Mouse (Mus musculus) adipocyte (in vitro differentiated cells): Measurements from ENCODE around the gene Itga7.
A peak's percentile ranks its signal among the peaks of the same experiment; 100 is the strongest.

Experiments used
- DNase-seq: peaks from one replicate; pipeline ENCODE4 v3.0.0-alpha.2; 2016; ENCODE audit warnings: low spot score

Gene Itga7

DNA sequence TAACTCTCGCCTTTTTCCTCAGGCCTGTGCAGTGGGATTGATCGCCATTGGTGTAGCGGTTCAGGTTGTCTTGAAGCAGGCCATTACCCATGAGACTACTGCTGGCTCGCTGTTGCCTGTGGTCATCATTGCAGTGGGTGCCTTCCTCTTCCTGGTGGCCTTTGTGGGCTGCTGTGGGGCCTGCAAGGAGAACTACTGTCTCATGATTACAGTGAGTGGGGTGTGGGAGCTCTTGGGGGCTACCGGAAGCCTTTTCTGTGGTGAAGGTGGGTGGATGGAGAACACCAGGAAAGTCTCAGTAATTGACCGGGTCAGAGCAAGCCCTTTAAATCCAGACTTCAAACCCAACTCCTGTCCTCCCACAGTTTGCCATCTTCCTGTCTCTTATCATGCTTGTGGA lies 22.2 kb upstream of the Itga7 start:
- no peak for DNase-seq

DNA sequence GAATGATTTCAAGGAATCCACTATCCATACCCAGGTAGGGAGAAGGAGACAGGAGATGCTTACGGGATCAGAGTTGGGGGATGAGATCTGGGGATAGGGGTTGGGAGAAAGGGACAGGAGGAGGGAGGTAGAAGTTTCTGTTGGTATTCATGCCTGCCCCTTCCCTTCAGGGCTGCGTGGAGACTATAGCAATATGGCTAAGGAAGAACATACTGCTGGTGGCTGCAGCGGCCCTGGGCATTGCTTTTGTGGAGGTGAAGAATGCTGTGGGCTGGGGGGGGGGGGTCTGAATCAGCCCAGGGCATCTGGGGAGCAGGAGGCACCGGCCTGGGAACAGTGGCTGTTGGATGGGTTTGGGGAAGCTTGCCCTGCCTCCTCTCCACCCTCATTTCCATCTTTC lies 21.4 kb upstream of the Itga7 start:
- DNase-seq = no peak

DNA sequence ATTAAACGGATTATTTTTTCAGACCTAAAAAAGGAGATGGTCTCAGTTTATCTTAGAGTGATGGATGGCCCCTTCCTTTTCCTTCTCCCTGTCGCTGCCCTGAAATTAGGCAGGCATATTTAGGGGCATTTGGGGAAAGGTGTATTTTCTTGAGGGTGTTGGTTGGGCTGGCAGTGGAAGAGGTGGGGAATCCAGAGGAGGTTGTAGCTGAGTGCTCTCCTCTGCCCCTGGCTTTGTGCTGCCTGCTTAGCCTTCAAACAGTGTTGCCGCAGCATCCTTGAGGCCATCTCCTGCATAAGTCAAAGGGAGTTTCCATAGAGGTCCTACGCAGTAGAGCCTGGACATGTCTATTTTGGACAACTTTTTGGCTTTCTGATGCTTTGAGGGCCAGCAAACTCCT lies 20.8 kb upstream of the Itga7 start:
- DNase-seq = no peak

DNA sequence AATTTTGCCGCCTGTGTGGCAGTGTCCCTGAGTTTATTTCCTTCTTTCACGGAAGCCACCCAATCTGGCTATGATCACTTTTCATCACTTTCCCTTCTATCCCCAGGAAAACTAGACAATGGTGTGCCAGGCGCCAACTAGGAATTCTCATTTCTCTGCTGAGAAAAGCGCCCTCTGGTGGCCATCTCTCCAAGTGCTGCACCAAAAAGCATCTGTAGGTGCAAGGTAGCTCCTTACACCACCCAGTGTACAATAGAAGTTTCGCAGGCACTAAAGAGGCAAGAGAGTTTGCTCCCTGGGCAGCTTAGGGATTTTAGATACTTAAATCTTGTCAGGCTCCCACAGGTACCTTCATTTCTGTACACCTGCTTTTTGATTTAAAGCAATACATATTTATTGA lies 20.4 kb upstream of the Itga7 start:
- peak; percentile 93 for DNase-seq

- DNase-seq = no peak
Observed at GRCm38 (mm10) chr10:128913696-128914095, 19.9 kb upstream of the Itga7 start.

DNA sequence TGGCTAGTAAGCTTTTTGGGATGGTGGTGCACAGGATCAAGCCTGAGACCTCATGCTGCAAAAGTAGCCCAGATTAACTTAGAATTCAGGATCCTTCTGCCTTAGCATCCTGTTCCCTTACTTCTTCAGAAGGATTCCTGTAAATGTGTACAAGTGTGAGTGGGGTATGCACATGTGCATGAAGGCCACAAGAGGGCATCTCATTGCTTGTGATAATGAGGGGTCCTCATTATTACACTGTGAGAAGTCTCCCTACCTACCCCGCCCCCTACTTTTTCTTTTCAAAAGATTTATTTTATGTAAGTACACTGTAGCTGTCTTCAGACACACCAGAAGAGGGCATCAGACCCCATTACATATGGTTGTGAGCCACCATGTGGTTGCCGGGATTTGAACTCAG lies 18.1 kb upstream of the Itga7 start:
- DNase-seq = no peak

DNA sequence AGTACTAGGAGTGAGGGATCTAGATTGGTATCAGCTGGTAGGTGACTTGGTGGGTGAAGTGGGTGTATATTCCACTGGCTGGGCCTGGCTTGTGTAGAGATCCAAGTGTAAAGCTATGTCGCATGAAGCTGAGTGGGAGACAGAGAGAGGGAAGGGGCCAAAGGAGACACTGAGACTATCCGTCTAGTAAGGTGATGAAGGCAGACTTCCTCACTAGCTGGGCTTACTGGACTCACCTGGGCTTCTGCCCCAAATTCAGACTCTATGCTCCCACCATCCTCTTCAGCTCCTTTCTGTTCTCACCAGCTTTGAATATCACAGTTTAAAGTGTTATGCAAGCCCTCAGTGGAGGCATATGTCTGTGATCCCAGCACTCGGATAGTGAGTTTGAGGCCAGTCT lies 17.0 kb upstream of the Itga7 start:
- DNase-seq = no peak

- no peak for DNase-seq
Observed at GRCm38 (mm10) chr10:128917400-128917799, 16.2 kb upstream of the Itga7 start.

DNA sequence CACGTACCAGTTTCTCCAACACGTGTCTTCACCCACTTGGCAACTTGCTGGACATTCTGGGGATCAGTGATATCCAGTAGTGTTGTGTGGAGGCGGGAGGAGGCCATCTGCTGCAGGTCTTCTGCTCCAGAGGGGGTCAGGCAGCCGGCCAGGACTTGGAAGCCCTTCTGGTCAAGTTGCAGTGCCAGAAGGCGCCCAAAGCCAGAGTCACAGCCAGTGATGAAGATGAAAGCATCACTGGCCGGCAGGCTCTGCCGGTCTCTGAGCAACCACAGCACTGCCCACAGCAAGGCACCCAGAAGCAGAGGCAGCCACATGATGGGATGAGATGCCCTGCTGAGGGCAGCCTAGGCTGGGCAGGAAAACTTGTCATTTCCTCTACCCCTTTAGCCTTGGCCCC lies 15.4 kb upstream of the Itga7 start:
- DNase-seq = peak; percentile 54

GRCm38 (mm10) chr10:128919203-128919631 lies 14.4 kb upstream of the Itga7 start:
- DNase-seq = peak; percentile 77

GRCm38 (mm10) chr10:128919966-128920365 lies 13.7 kb upstream of the Itga7 start:
- no peak for DNase-seq

- DNase-seq = peak; percentile 93
Observed at GRCm38 (mm10) chr10:128920736-128921161, 12.9 kb upstream of the Itga7 start.

GRCm38 (mm10) chr10:128921251-128921650 lies 12.4 kb upstream of the Itga7 start:
- peak; percentile 58 for DNase-seq

DNA sequence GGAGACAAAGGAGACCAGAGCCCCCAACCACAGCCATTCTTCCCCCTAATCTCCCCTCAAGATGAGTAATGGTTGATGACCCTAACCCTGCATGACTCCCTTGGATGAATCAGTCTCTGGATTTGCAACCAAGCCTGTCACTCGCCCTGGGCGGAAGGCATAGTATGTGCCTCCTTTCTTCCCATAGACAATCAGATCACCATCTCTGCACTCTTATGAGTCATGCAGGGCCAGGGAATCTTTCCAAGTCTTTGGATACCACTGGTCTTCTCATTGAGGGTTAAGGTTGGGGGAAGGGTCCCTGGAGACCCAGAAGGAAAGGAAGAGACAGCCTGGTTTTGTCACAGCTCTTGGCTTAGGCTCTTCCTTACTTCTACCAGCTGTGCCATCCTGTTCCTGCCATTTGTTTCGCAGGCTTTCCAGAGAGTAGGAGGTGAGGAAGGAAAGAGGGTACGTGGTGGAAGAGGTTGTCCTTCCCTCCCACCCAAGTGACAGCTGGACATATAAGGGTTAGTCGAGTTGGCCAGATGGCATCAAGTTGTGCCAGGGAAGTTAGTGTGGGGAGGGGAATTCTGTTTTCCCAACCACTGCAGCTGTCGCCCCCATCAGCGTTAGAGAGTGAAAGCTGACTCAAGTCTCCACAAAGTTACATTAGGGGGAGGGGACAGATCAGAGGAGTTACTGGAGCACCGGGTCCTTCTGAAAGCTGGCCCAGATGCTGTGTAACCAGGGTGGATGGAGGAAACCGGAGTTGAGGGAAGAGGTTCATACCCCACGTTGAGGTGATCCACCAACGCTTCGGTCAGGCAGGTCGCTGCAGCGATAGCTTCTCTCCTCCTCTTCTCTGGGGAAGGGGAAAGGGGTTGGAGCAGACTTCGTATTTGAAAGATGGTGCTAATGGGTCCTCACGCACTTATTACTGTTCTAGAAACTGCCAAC lies 11.5 kb upstream of the Itga7 start:
- DNase-seq = peak; percentile 82

DNA sequence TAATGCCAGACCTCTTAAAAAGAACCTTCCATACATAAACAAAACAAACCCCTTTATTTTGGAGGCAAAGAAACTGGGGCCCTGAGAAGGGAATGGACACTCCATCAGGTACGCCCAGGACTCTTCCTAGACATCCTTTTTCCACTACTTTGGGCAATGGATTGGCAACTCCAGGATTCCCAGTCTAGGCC lies 10.9 kb upstream of the Itga7 start, which contains the start of gene Rdh5:
Gene Rdh5, minus strand, starts transcription at position 67 of the 191 bp plus-strand sequence.
- no peak for DNase-seq

DNA sequence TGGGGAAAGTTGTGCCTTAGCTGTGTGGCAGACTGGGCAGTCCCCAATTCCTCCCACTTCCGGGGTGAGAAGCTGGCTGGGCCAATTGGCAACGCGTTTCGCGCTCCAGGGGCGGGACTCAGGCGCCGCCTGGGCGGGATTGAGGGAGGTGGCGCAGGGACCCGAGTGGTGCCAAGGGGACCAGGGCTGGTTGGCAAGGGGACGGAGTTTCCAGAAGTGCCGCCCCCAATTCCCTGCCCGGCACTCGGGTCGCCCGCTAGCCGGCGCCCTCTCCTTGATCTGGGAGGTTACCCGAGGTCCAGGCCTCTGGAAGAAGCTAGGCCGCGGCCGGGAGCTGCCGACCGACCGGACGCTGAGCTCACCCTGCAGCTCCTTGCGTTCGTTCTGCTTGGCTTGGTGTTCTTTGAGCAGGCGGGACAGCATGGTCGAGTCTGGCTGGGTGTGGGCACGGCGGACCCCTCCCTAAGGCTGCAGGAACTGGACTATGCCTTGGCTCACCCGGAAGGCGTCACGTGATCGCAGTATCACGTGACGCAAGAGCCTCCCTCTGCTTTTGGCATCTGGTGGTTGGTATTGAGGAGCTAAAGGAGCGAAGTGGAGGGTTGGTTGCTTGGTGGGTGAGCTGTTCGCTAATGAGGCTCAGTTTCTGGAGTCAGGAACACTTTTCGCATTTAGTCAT lies 10.5 kb upstream of the Itga7 start:
- peak; percentile 98 for DNase-seq

- peak; percentile 34 for DNase-seq
Observed at GRCm38 (mm10) chr10:128923935-128924334, 9.7 kb upstream of the Itga7 start, which contains the start of gene Bloc1s1. TSS of gene Bloc1s1 (minus strand) at chr10:128924035.

- peak; percentile 91 for DNase-seq
Observed at GRCm38 (mm10) chr10:128928356-128928755, 5.3 kb upstream of the Itga7 start.

- DNase-seq = peak; percentile 82
Observed at GRCm38 (mm10) chr10:128929638-128930378, 3.8 kb upstream of the Itga7 start.

GRCm38 (mm10) chr10:128931441-128931840 lies 2.2 kb upstream of the Itga7 start:
- peak; percentile 58 for DNase-seq

DNA sequence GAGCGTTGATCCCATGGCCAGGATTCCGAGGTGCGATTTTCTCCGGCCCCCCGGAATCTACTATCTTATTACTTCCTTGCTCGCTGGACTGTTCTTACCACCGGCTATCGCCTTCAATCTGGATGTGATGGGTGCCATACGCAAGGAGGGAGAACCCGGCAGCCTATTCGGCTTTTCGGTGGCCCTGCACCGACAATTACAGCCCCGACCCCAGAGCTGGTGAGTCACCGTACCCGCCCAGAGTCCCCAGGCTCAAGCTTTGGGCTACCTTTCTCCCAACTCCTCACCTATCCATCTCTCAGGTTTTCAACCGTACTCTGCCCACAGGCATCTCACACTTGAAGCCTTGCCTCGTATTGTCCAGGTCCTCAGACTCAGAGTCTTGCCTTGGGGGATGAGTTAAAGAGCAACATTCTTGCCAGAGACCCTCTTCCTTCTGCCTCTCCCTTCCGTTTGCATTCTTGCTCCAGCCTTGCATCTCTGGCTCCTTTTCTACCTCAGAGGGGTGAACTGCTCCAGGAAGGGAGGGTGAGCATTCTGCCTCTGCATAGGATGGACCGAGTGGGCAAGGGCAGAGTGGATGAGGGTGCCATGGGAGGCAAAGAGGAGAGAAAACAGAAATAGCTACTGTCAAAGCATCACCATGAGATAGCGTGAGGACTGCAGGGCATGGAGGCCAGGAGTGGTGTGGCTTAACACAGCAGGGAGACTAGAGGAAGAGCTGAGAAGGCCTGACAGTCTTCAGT lies 531 bp downstream of the Itga7 start:
- DNase-seq = no peak
